Mouse (Mus musculus) left cerebral cortex, postnatal 25 days (tissue): Measurements from ENCODE around the gene Adgrg1. TPM values are rescaled to one million over a fixed set of nuclear protein-coding genes. Genes with fewer than 3 reads are reported as not detected.

Source experiments
- total RNA-seq, 2 experiments: library from RNA; stranded (reverse); gene quantifications; 2 replicates each; pipeline ENCODE4 v1.2.3; 2021

The Adgrg1 gene
- total RNA-seq, 2 experiments from 2014 or later, result 67.2 to 94.5 TPM

Other genes with a start within 250 kb of the Adgrg1 start
- gene Ccl22, start 229.2 kb upstream of the Adgrg1 start, total RNA-seq, result under 1 TPM in 1 of 2 experiments, not detected in 1; 0.21 TPM
- gene Cx3cl1, start 202.7 kb upstream of the Adgrg1 start, total RNA-seq, result 100 to 1,000 TPM; 749 to 762 TPM
- 1 to 10 TPM; 8.6 to 9.3 TPM for gene Ccl17, start 164.3 kb upstream of the Adgrg1 start, total RNA-seq
- 10 to 100 TPM; 82.4 to 94.4 TPM for gene Coq9, start 136.4 kb upstream of the Adgrg1 start, total RNA-seq
- 10 to 100 TPM; 67.9 to 74.1 TPM for gene Ciapin1, start 136.4 kb upstream of the Adgrg1 start, total RNA-seq
- 10 to 100 TPM; 67.4 to 76.6 TPM for gene Polr2c, start 117.3 kb upstream of the Adgrg1 start, total RNA-seq
- gene Dok4, start 98.4 kb upstream of the Adgrg1 start, total RNA-seq, result 10 to 100 TPM; 23.2 to 25.6 TPM
- 1 to 10 TPM; 1.5 to 1.7 TPM for gene Ccdc102a, start 56.7 kb upstream of the Adgrg1 start, total RNA-seq
- gene Adgrg5, start 51.1 kb upstream of the Adgrg1 start, total RNA-seq, result not detected
- under 1 TPM; 0.14 to 0.18 TPM for gene Adgrg3, start 42.9 kb downstream of the Adgrg1 start, total RNA-seq
- 1 to 10 TPM; 1.0 to 1.4 TPM for gene Drc7, start 80.4 kb downstream of the Adgrg1 start, total RNA-seq
- gene Katnb1, start 106.4 kb downstream of the Adgrg1 start, total RNA-seq, result 10 to 100 TPM; 47.0 to 47.5 TPM
- 10 to 100 TPM; 52.6 to 53.0 TPM for gene Kifc3, start 228.1 kb downstream of the Adgrg1 start, total RNA-seq